Mouse (Mus musculus): ENCODE data around the gene Gabbr1. TPM values are rescaled to one million over a fixed set of nuclear protein-coding genes. Genes with fewer than 3 reads are reported as not detected.

Gene Gabbr1
- total RNA-seq, 2 experiments from 2014 or later, result 682 to 738 TPM

GRCm38 (mm10) chr17:37048383-37048782, 2.6 kb downstream of the Gabbr1 start:
- TF ChIP-seq CTCF (conservative IDR thresholded peaks at IDR 0.05), result no peak
- H3K27ac ChIP-seq, result peak overlapping the region; percentile 19; the same call in 1 of the 2 replicates
- no peak for DNase-seq (ENCODE audit: low spot score in 2 of 2)
- peak overlapping the region; percentile 39 for H3K4me3 ChIP-seq

- DNase-seq (ENCODE audit: low spot score in 2 of 2), result peak; percentile 66 to 81
- Histone ChIP-seq H3K27ac (peak overlapping the region; percentile 96), H3K4me3 (peak overlapping the region; percentile 89)
- TF ChIP-seq CTCF (conservative IDR thresholded peaks at IDR 0.05), result peak; percentile 88
These were observed 4.0 kb downstream of the Gabbr1 start for GRCm38 (mm10) chr17:37049570-37050310.

- DNase-seq (ENCODE audit: low spot score in 2 of 2), result peak; percentile 95 to 96
- TF ChIP-seq CTCF (conservative IDR thresholded peaks at IDR 0.05), result no peak
- H3K27ac ChIP-seq, result peak overlapping the region; percentile 96
These were observed 4.6 kb downstream of the Gabbr1 start for GRCm38 (mm10) chr17:37050399-37050798.

GRCm38 (mm10) chr17:37050876-37051275, 5.1 kb downstream of the Gabbr1 start:
- Histone ChIP-seq H3K27ac (peak overlapping the region; percentile 96), H3K4me3 (peak overlapping the region; percentile 89)
- peak in 1 of 2 experiments; percentile 40 for DNase-seq (ENCODE audit: low spot score in 2 of 2)
- TF ChIP-seq CTCF (conservative IDR thresholded peaks at IDR 0.05), result no peak

More at GRCm38 (mm10) chr17:37050399-37050798, 4.6 kb downstream of the Gabbr1 start:
- peak overlapping the region; percentile 89 for H3K4me3 ChIP-seq

GRCm38 (mm10) chr17:37051745-37052144, 6.0 kb downstream of the Gabbr1 start:
- DNase-seq (ENCODE audit: low spot score in 2 of 2), result no peak
- Histone ChIP-seq H3K4me3 (peak overlapping the region; percentile 89), H3K27ac (peak overlapping the region; percentile 96)
- no peak for TF ChIP-seq CTCF (conservative IDR thresholded peaks at IDR 0.05)

GRCm38 (mm10) chr17:37056957-37057356, 11.2 kb downstream of the Gabbr1 start:
- Histone ChIP-seq H3K27ac (peak overlapping the region; percentile 96), H3K4me3 (no peak overlapping the region; the same call in 1 of the 2 replicates)
- no peak for TF ChIP-seq CTCF (conservative IDR thresholded peaks at IDR 0.05)
- DNase-seq (ENCODE audit: low spot score in 2 of 2), result peak in 1 of 2 experiments; percentile 46

GRCm38 (mm10) chr17:37061435-37061834, 15.7 kb downstream of the Gabbr1 start:
- no peak for TF ChIP-seq CTCF (conservative IDR thresholded peaks at IDR 0.05)
- Histone ChIP-seq H3K27ac (peak overlapping the region; percentile 84), H3K4me3 (no peak overlapping the region; the same call in 1 of the 2 replicates)
- no peak for DNase-seq (ENCODE audit: low spot score in 2 of 2)

- peak in 1 of 2 experiments; percentile 60 for DNase-seq (ENCODE audit: low spot score in 2 of 2)
- H3K27ac ChIP-seq, result peak overlapping the region; percentile 84
- TF ChIP-seq CTCF (conservative IDR thresholded peaks at IDR 0.05), result no peak
- H3K4me3 ChIP-seq, result 0 out of 2 replicates have a peak overlapping the region, but pooled peaks have one; percentile 6
These were observed 16.4 kb downstream of the Gabbr1 start for GRCm38 (mm10) chr17:37062101-37062641.

- Histone ChIP-seq H3K27ac (peak overlapping the region; percentile 84), H3K4me3 (no peak overlapping the region)
- TF ChIP-seq CTCF (conservative IDR thresholded peaks at IDR 0.05), result no peak
- no peak for DNase-seq (ENCODE audit: low spot score in 2 of 2)
These were observed 17.3 kb downstream of the Gabbr1 start for GRCm38 (mm10) chr17:37063063-37063462.

GRCm38 (mm10) chr17:37063686-37064495, 18.1 kb downstream of the Gabbr1 start:
- no peak for TF ChIP-seq CTCF (conservative IDR thresholded peaks at IDR 0.05)
- H3K4me3 ChIP-seq, result no peak overlapping the region
- DNase-seq (ENCODE audit: low spot score in 2 of 2), result no peak
- H3K27ac ChIP-seq, result peak overlapping the region; percentile 84; the same call in 1 of the 2 replicates

GRCm38 (mm10) chr17:37065993-37066392, 20.2 kb downstream of the Gabbr1 start:
- no peak for TF ChIP-seq CTCF (conservative IDR thresholded peaks at IDR 0.05)
- Histone ChIP-seq H3K27ac (peak overlapping the region; percentile 78; the same call in 1 of the 2 replicates), H3K4me3 (no peak overlapping the region)
- no peak for DNase-seq (ENCODE audit: low spot score in 2 of 2)

GRCm38 (mm10) chr17:37067861-37068260, 22.1 kb downstream of the Gabbr1 start:
- no peak for TF ChIP-seq CTCF (conservative IDR thresholded peaks at IDR 0.05)
- peak overlapping the region; percentile 78 for H3K27ac ChIP-seq
- H3K4me3 ChIP-seq, result no peak overlapping the region
- no peak for DNase-seq (ENCODE audit: low spot score in 2 of 2)

GRCm38 (mm10) chr17:37070121-37070520, 24.4 kb downstream of the Gabbr1 start:
- no peak for DNase-seq (ENCODE audit: low spot score in 2 of 2)

More at GRCm38 (mm10) chr17:37070121-37070520, 24.4 kb downstream of the Gabbr1 start:
- TF ChIP-seq CTCF (conservative IDR thresholded peaks at IDR 0.05), result no peak
- H3K4me3 ChIP-seq, result no peak overlapping the region
- H3K27ac ChIP-seq, result peak overlapping the region; percentile 71; the same call in 1 of the 2 replicates
